Mouse (Mus musculus) limb, embryonic 14.5 days (tissue): ENCODE results near the gene P4ha2. TPM values are rescaled to one million over a fixed set of nuclear protein-coding genes. Genes with fewer than 3 reads are reported as not detected.

Experiments used
- ATAC-seq: fragments of 200-750 bp; cut with Nextera tagmentation; 2 replicates; pipeline ENCODE4 v1.8.0; 2017; ENCODE audit warnings: low read depth, moderate number of reproducible peaks, moderate TSS enrichment; ENCODE audit not compliant: low FRiP score
- DNase-seq: peaks from one replicate; pipeline ENCODE4 v3.0.0-alpha.2; 2015; ENCODE audit warnings: low spot score
- H3K27ac ChIP-seq: fragments of 300-500 bp; sonication (generic); replicated peaks from 2 replicates; pipeline ENCODE4 v1.5.1; 2014; ENCODE audit warnings: low read depth, mild to moderate bottlenecking, low read length, moderate library complexity, mixed read lengths
- H3K27me3 ChIP-seq: fragments of 300-500 bp; sonication (generic); 2 replicates; pipeline ENCODE4 v1.6.1; 2014; ENCODE audit warnings: low read length, mixed read lengths; ENCODE audit not compliant: control insufficient read depth, insufficient read depth
- H3K36me3 ChIP-seq: fragments of 300-500 bp; sonication (generic); 2 replicates; pipeline ENCODE4 v1.6.1; 2014; ENCODE audit warnings: mild to moderate bottlenecking, low read length, moderate library complexity, mixed read lengths; ENCODE audit not compliant: control insufficient read depth, insufficient read depth
- H3K4me1 ChIP-seq: fragments of 300-500 bp; sonication (generic); 2 replicates; pipeline ENCODE4 v1.6.1; 2014; ENCODE audit warnings: antibody characterized with exemption, low read length, mixed read lengths; ENCODE audit not compliant: control insufficient read depth, insufficient read depth
- H3K4me2 ChIP-seq: fragments of 300-500 bp; sonication (generic); replicated peaks from 2 replicates; pipeline ENCODE4 v1.6.1; 2014; ENCODE audit warnings: low read depth, mild to moderate bottlenecking, low read length, moderate library complexity; ENCODE audit not compliant: severe bottlenecking
- H3K4me3 ChIP-seq: fragments of 300-500 bp; sonication (generic); replicated peaks from 2 replicates; pipeline ENCODE4 v1.5.1; 2014; ENCODE audit warnings: low read length
- H3K9ac ChIP-seq: fragments of 300-500 bp; sonication (generic); 2 replicates; pipeline ENCODE4 v1.6.1; 2014; ENCODE audit warnings: mild to moderate bottlenecking, low read depth, low read length, moderate library complexity; ENCODE audit not compliant: severe bottlenecking
- H3K9me3 ChIP-seq: fragments of 300-500 bp; sonication (generic); 2 replicates; pipeline ENCODE4 v1.6.1; 2016; ENCODE audit warnings: low read length; ENCODE audit not compliant: control insufficient read depth
- POLR2A ChIP-seq: fragments of 200-500 bp; IDR thresholded peaks from 2 replicates; pipeline ENCODE4 v1.8.0; 2012; ENCODE audit warnings: inconsistent platforms, mild to moderate bottlenecking, moderate library complexity, borderline replicate concordance; ENCODE audit not compliant: insufficient read depth, insufficient read length; ENCODE audit errors: extremely low read depth
- WGBS: fragments of 180-500 bp; shearing (Covaris S2); extraction: QIAGEN DNeasy Blood & Tissue Kit; methylation state at CpG from one replicate; pipeline ENCODE4 v1.1.7; 2014; 5-methylcytosine and 5-hydroxymethylcytosine counted together
- polyA plus RNA-seq, 2 experiments: library from polyadenylated mRNA; depleted of rRNA in 1 of 2; stranded (reverse) in 1 of 2; unstranded in 1 of 2; fragments of >200 nt; fragmentation: Nextera tagmentation in 1 of 2; extraction: Ambion mirVana in 1 of 2; gene quantifications; 2 replicates each; pipeline versions ENCODE4 v1.2.1 to v1.2.3; 2012 to 2014

Gene P4ha2
- polyA plus RNA-seq, 2 experiments, result 94.1 to 106 TPM

DNA sequence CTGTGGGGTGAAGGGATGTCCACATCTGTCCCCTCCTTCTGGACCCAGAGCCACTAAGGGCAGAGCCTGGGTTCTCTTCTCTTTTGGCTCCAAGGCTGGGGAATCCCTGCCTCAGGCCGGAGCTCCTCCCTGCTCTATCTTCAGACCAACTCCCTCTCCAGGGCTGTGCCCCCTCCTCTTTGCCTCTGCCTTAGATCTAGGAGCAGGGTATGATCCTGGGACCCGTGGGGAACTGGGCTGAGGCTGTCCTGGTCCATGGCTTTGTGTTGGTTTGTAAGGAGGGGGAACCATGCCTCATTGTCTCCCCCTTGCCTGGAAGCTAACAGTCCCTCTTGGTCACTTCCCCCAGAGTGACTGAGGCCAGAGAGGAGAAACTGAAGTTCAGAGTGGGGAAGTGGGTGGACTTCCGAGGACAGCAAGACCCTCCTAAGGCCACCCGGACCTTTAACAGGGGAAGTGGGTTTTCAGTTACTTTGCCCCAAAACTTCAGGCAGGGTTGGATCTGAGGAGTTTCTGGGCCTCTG lies 31.8 kb upstream of the P4ha2 start:
- peaks cover 48% of the 10 kb centered on the region for H3K4me1 ChIP-seq
- H3K27me3 ChIP-seq, result no peaks in the 10 kb centered on the region
- H3K36me3 ChIP-seq, result peaks cover 16% of the 10 kb centered on the region; the same call in 1 of the 2 replicates
- peak overlapping the region; percentile 79 for H3K27ac ChIP-seq
- peak overlapping the region; percentile 78 for H3K9ac ChIP-seq
- TF ChIP-seq POLR2A, result no peak
- ATAC-seq, result no peak
- no peaks in the 10 kb centered on the region for H3K9me3 ChIP-seq
- 7% methylated on average over 4 of the region's 4 CpGs for WGBS
- peak overlapping the region; percentile 78 for H3K4me3 ChIP-seq
- DNase-seq, result no peak
- peak overlapping the region; percentile 83 for H3K4me2 ChIP-seq

DNA sequence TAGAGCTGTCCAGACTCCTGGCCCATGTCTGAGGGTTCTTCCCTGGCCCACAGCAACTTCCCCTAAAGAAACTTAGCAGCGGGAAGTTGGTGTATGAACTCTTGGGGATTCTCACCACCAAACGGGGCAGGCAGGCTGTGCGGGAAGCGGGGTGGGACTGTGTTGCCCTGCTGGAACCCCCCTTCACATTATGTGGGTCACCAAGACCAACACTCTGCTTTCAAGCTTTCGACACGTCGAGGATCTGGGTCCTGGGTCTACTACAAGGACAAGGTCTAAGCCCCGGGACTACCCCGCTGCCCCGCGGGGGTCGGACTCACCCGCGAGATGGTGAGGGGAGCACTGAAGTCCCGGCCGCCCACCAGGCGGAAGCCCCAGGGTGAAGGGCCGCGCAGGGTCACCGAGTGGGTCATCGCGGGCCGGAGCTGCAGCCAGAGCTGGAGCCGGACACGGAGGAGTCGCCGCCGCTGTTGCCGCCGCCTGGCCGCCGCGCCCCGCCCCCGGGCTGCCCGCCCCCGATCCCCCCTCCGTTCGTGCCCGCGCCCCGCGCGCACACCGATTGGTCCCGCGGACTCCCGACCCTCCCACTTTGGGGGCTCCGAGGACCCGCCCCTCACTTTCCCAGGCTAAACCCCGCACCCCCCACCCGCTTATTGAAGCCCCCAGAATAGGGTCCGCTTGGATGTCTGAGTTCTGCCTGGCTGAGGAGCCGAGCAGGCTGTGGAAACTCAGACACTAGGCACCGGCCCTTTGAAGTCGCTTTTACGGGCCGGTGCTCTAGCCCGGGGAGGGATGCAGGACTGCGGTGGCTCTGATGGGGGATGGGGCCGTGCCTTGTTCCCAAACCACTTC lies 31.1 kb upstream of the P4ha2 start, which contains the start of gene Pdlim4:
TSS of gene Pdlim4 (minus strand) at position 495 of the 852 bp plus-strand sequence.
- peaks cover 13% of the 10 kb centered on the region; the same call in 1 of the 2 replicates for H3K36me3 ChIP-seq
- no peaks in the 10 kb centered on the region for H3K9me3 ChIP-seq
- no peaks in the 10 kb centered on the region for H3K27me3 ChIP-seq
- no peak for TF ChIP-seq POLR2A
- H3K4me2 ChIP-seq, result peak within 1 kb of the TSS; percentile 83
- under 1% methylated on average over 39 of the region's 61 CpGs for WGBS
- ATAC-seq, result peak; percentile 81
- peak within 1 kb of the TSS; percentile 79 for H3K27ac ChIP-seq
- peaks cover 41% of the 10 kb centered on the region for H3K4me1 ChIP-seq
- H3K9ac ChIP-seq, result peak within 1 kb of the TSS; percentile 78
- peak; percentile 71 for DNase-seq
- H3K4me3 ChIP-seq, result peak within 1 kb of the TSS; percentile 78

DNA sequence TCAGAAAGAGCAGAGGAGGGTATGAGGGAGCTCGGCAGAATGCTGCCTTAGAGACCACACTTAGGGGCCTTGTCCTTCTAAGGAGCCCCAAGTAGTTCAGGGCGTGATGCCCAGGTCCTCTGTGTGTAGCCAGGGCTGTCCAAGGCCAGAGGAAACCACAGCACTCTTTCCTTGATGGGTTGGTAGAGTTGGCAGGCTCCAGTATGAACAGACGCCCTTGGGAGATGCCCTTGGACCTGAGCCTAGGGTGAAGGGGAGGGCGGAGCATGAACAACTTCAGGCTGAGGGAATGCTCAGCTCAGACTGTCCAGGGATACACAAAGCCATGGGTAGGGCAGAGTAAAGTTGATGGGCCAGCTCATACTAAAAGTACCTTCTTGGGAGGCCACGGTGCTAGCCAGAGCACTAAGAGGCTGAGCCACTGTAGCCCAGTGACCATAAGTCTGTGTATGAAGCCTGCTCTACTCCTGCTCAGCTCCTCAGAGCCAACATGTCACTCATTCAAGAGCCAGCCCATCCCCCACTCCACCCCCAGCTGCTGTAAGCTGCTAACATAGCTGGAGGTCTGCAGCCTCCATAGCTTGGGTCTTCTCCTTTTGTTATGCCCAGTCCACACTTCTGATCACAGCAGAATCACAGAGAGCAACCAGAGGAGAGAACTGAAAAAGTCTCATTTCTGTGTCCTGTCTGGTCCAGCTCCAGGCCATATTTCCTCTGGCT lies 28.0 kb upstream of the P4ha2 start:
- Histone ChIP-seq H3K27ac (no peak overlapping the region), H3K4me1 (peaks cover 20% of the 10 kb centered on the region)

DNA sequence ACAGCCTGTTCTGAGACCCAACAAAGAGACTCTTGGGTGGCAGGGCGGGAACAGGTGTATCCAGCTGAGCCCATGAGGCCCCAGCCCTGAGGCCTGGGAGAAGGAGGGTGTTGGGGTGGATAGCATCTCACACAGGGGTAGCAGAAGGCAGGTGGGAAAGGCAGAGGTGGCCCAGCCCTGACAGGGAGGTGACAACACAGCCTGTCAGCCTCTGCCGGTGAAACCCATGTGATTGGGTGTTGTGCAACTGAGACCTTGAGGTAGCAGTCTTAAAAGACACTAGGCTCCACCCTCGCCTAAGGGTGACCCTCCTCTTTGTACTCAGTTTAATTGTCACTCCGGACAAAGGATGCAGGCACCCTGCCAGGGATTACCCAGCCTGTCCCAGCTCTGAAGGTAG lies 26.6 kb upstream of the P4ha2 start:
- DNase-seq, result peak; percentile 36
- Histone ChIP-seq H3K27me3 (no peaks in the 10 kb centered on the region), H3K9me3 (no peaks in the 10 kb centered on the region), H3K36me3 (no peaks in the 10 kb centered on the region), H3K4me2 (no peak overlapping the region), H3K4me1 (peaks cover 6% of the 10 kb centered on the region), H3K9ac (no peak overlapping the region), H3K4me3 (no peak overlapping the region), H3K27ac (no peak overlapping the region)
- ATAC-seq, result no peak
- WGBS, result 44% methylated on average over 4 of the region's 4 CpGs
- TF ChIP-seq POLR2A, result no peak

More for the DNA sequence above, 28.0 kb upstream of the P4ha2 start:
- no peak overlapping the region for H3K4me2 ChIP-seq
- no peak for ATAC-seq
- no peak overlapping the region for H3K9ac ChIP-seq
- no peaks in the 10 kb centered on the region for H3K27me3 ChIP-seq
- WGBS, result 83% methylated on average over 5 of the region's 5 CpGs
- TF ChIP-seq POLR2A, result no peak
- no peaks in the 10 kb centered on the region for H3K9me3 ChIP-seq
- H3K36me3 ChIP-seq, result no peaks in the 10 kb centered on the region
- no peak overlapping the region for H3K4me3 ChIP-seq
- no peak for DNase-seq

DNA sequence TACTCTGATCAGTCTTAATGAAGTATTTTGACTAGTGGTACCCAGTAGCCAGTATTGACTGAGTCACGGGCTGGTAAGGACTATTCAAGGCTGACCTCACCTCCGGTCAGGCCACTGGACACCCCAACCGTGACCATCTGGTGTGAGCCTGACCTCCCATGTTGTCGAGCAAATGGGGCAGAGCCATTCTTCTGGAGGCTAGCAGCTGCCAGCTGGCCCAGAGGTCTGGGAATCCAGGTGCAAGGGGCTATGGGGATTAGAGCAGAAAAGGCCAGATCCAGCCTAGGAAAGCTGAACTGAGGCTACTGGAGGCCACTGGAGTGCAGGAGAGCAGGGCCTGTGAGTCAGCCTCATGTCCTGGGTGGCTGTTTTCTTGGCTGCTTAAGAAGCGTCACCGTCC lies 24.5 kb upstream of the P4ha2 start:
- 62% methylated on average over 6 of the region's 6 CpGs for WGBS
- Histone ChIP-seq H3K27ac (no peak overlapping the region), H3K4me1 (0 out of 2 replicates have a peak, but pooled peaks cover 2% of the 10 kb centered on the region), H3K4me3 (no peak overlapping the region), H3K4me2 (no peak overlapping the region), H3K9me3 (no peaks in the 10 kb centered on the region), H3K9ac (no peak overlapping the region), H3K27me3 (no peaks in the 10 kb centered on the region), H3K36me3 (no peaks in the 10 kb centered on the region)
- ATAC-seq (no peak), DNase-seq (no peak)
- no peak for TF ChIP-seq POLR2A
